Mouse (Mus musculus) lung, postnatal 25 days (tissue): Measurements from ENCODE around the gene H2al1h.
"Not testable (repeated sequence)": the region's sequence is repeated elsewhere in the genome, so short reads cannot be mapped to it uniquely, and the experiment has no call there.

Experiments
- DNase-seq: peaks from one replicate; pipeline ENCODE4 v3.0.0; 2022; ENCODE audit warnings: low spot score

H2al1h gene

GRCm38 (mm10) chrX:11321192-11321591 lies at the start of gene H2al1h:
TSS of gene H2al1h (plus strand) at chrX:11321492.
- not testable (repeated sequence) for DNase-seq

- DNase-seq: no peak
These were observed 48.1 kb upstream of the H2al1h start for GRCm38 (mm10) chrX:11273190-11273589.

GRCm38 (mm10) chrX:11277083-11277482 lies 44.2 kb upstream of the H2al1h start:
- DNase-seq: no peak

GRCm38 (mm10) chrX:11280741-11281140 lies 40.6 kb upstream of the H2al1h start:
- no peak for DNase-seq

- peak; percentile 38 for DNase-seq
These were observed 32.9 kb upstream of the H2al1h start for GRCm38 (mm10) chrX:11288306-11288882.

GRCm38 (mm10) chrX:11289244-11289643 lies 32.0 kb upstream of the H2al1h start:
- DNase-seq: no peak

- not testable (repeated sequence) for DNase-seq
These were observed 22.3 kb upstream of the H2al1h start, which contains the start of gene H2al1a for GRCm38 (mm10) chrX:11298957-11299356. TSS of gene H2al1a (plus strand) at chrX:11299257.

- not testable (repeated sequence) for DNase-seq
These were observed 19.2 kb upstream of the H2al1h start, which contains the start of gene H2al1b for GRCm38 (mm10) chrX:11302132-11302531. TSS of gene H2al1b (plus strand) at chrX:11302432.

- DNase-seq: not testable (repeated sequence)
These were observed 15.9 kb upstream of the H2al1h start, which contains the start of gene H2al1c for GRCm38 (mm10) chrX:11305355-11305754. TSS of gene H2al1c (plus strand) at chrX:11305655.

- not testable (repeated sequence) for DNase-seq
These were observed 12.8 kb upstream of the H2al1h start, which contains the start of gene H2al1d for GRCm38 (mm10) chrX:11308524-11308923. TSS of gene H2al1d (plus strand) at chrX:11308824.

- not testable (repeated sequence) for DNase-seq
These were observed 9.7 kb upstream of the H2al1h start, which contains the start of gene H2al1e for GRCm38 (mm10) chrX:11311634-11312033. TSS of gene H2al1e (plus strand) at chrX:11311934.

GRCm38 (mm10) chrX:11314858-11315257 lies 6.4 kb upstream of the H2al1h start, which contains the start of gene H2al1f:
TSS of gene H2al1f (plus strand) at chrX:11315158.
- DNase-seq: not testable (repeated sequence)

- not testable (repeated sequence) for DNase-seq
These were observed 3.3 kb upstream of the H2al1h start, which contains the start of gene H2al1g for GRCm38 (mm10) chrX:11317956-11318355. TSS of gene H2al1g (plus strand) at chrX:11318256.

- DNase-seq: not testable (repeated sequence)
These were observed 3.1 kb downstream of the H2al1h start, which contains the start of gene H2al1i for GRCm38 (mm10) chrX:11324359-11324758. TSS of gene H2al1i (plus strand) at chrX:11324659.

GRCm38 (mm10) chrX:11327522-11327921 lies 6.2 kb downstream of the H2al1h start, which contains the start of gene H2al1j:
TSS of gene H2al1j (plus strand) at chrX:11327822.
- DNase-seq: not testable (repeated sequence)

GRCm38 (mm10) chrX:11345762-11346161 lies 24.5 kb downstream of the H2al1h start:
- peak; percentile 16 for DNase-seq

- DNase-seq: no peak
These were observed 25.5 kb downstream of the H2al1h start for GRCm38 (mm10) chrX:11346756-11347155.

- no peak for DNase-seq
These were observed 39.5 kb downstream of the H2al1h start for GRCm38 (mm10) chrX:11360823-11361222.

- no peak for DNase-seq
These were observed 40.0 kb downstream of the H2al1h start for GRCm38 (mm10) chrX:11361261-11361660.

- DNase-seq: no peak
These were observed 42.6 kb downstream of the H2al1h start for GRCm38 (mm10) chrX:11363890-11364289.

- DNase-seq: no peak
These were observed 43.9 kb downstream of the H2al1h start for GRCm38 (mm10) chrX:11365151-11365550.
